Mouse (Mus musculus) cortical plate, adult 2 months (tissue): ENCODE measurements around the gene Phgr1.

Source experiments
- CTCF ChIP-seq: fragments of 200-500 bp; IDR thresholded peaks from 2 replicates; pipeline ENCODE4 v1.5.1; 2011; ENCODE audit warnings: mild to moderate bottlenecking, control low read depth, low read length; ENCODE audit not compliant: insufficient read depth; ENCODE audit errors: extremely low read depth
- POLR2A ChIP-seq: fragments of 200-500 bp; IDR thresholded peaks from 2 replicates; pipeline ENCODE4 v1.6.1; 2011; ENCODE audit warnings: mild to moderate bottlenecking, low read length, control low read depth; ENCODE audit not compliant: insufficient read depth; ENCODE audit errors: extremely low read depth

- no peak for TF ChIP-seq CTCF
- no peak for TF ChIP-seq POLR2A
Measured at GRCm38 (mm10) chr2:118775846-118776245, 3.3 kb downstream of the Phgr1 start.
